Mouse (Mus musculus) lung, postnatal 36 days (tissue): ENCODE data around the gene Crtc1.

ENCODE experiments used
- DNase-seq: peaks from one replicate; pipeline ENCODE4 v3.0.0; 2022; ENCODE audit warnings: mixed read lengths

Gene Crtc1

GRCm38 (mm10) chr8:70343696-70344095, 95.7 kb downstream of the Crtc1 start:
- DNase-seq: peak; percentile 43

- DNase-seq: no peak
Observed at GRCm38 (mm10) chr8:70343076-70343475, 96.3 kb downstream of the Crtc1 start.

GRCm38 (mm10) chr8:70342007-70342406, 97.4 kb downstream of the Crtc1 start:
- no peak for DNase-seq

GRCm38 (mm10) chr8:70340659-70341058, 98.7 kb downstream of the Crtc1 start:
- no peak for DNase-seq

- DNase-seq: no peak
Observed at GRCm38 (mm10) chr8:70338931-70339330, 100.4 kb downstream of the Crtc1 start.

- no peak for DNase-seq
Observed at GRCm38 (mm10) chr8:70332878-70333202, 106.5 kb downstream of the Crtc1 start.
